Mouse (Mus musculus): ENCODE results near the gene Slc38a7. TPM values are rescaled to one million over a fixed set of nuclear protein-coding genes. Genes with fewer than 3 reads are reported as not detected.
"Not testable (repeated sequence)": the region's sequence is repeated elsewhere in the genome, so short reads cannot be mapped to it uniquely, and the experiment has no call there.

Slc38a7 gene
- polyA plus RNA-seq, 1 experiment from 2014 or later = 14.7 TPM

DNA sequence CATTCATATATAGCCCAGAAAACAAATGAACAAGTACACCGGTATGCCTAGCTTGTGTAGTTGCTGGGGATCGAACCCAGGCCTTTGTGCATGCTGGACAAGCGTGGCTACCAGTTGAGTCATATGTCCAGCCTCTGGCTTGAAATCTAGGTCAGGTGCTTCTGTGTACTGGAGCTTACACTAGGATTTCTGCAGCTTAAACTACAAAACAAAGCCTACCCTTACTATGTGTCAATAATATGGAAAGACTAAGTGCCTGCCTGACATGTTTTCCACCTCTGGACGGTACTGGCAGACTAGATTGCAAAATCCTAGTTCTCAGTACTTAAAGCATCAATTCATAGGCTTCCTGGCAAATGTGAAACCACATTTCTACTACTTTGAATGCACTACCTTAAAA lies 26.5 kb upstream of the Slc38a7 start:
- DNase-seq (ENCODE audit: low spot score) = no peak
- WGBS = 95% methylated on average over 4 of the region's 4 CpGs
- Histone ChIP-seq H3K36me3 (peaks cover 40% of the 10 kb centered on the region), H3K27ac (no peak overlapping the region), H3K4me3 (no peak overlapping the region), H3K4me1 (no peaks in the 10 kb centered on the region), H3K27me3 (ENCODE audit: low read depth, poor library complexity, severe bottlenecking) (no peaks in the 10 kb centered on the region), H3K9me3 (replicated peaks) (no peaks in the 10 kb centered on the region)

DNA sequence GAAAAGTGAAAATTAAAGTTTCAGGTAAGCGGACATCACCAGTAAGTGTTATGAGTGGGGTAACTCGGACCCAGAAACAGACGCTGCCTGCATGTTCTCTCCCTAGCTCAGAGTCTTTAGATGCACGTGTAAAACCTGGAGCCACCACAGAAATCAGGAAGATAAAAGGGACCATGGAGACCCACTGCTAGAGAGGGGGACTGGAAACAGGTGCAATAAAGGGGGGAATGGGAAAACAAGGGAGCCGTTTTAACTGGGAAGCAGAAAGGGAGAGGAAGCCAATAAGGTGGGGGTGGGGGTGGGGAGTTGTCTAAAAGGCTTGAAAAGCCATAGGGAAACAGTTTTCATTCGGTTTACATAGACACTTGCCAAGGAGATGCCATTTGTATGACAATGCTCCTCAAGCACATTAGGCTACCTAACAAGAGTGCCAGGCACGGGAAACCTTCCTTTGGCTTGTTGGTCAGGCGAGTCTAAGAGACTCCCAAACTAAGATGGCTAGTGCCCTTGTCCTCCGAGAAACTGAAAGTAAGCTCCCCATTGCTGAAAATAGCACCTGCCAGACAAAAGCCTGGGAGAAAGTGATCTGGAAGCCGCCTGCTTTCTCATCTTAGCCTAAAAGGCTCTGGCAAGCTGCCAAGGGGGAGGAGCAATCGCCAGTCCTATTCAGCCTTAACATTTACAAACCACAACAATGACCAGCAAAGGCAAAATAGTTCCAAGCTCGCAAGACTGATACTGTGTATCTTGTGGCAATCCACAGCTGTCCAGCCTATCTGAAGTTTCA lies 25.0 kb upstream of the Slc38a7 start:
- H3K27me3 ChIP-seq (ENCODE audit: low read depth, poor library complexity, severe bottlenecking) = no peaks in the 10 kb centered on the region
- no peak overlapping the region for H3K4me3 ChIP-seq
- no peak for DNase-seq (ENCODE audit: low spot score)
- H3K4me1 ChIP-seq = no peaks in the 10 kb centered on the region
- H3K9me3 ChIP-seq (replicated peaks) = no peaks in the 10 kb centered on the region
- no peak overlapping the region for H3K27ac ChIP-seq
- WGBS = 71% methylated on average over 12 of the region's 12 CpGs
- peaks cover 55% of the 10 kb centered on the region for H3K36me3 ChIP-seq

DNA sequence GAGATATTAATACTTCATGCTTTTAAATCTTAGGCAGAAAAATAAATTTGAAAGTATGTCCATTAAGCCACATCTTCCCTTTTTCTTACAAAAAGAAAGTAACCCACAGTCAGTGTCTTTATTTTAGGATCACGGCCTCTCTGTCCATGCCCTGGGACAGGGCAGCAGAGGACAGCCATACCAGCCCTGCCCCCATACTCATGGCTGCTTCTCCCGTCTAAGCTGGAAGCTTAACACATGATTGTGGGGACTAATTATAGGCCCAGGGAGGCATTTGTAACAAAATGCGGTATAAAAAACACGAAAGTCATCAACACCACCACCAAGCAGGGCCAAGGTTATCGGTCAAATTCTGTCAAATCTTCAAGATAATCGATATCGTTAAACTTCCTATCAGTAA lies 21.9 kb upstream of the Slc38a7 start:
- no peaks in the 10 kb centered on the region for H3K27me3 ChIP-seq (ENCODE audit: low read depth, poor library complexity, severe bottlenecking)
- H3K9me3 ChIP-seq (replicated peaks) = no peaks in the 10 kb centered on the region
- no peak for DNase-seq (ENCODE audit: low spot score)
- H3K4me3 ChIP-seq = no peak overlapping the region
- H3K4me1 ChIP-seq = no peaks in the 10 kb centered on the region
- WGBS = 95% methylated on average over 7 of the region's 7 CpGs
- no peak overlapping the region for H3K27ac ChIP-seq
- peaks cover 82% of the 10 kb centered on the region for H3K36me3 ChIP-seq

DNA sequence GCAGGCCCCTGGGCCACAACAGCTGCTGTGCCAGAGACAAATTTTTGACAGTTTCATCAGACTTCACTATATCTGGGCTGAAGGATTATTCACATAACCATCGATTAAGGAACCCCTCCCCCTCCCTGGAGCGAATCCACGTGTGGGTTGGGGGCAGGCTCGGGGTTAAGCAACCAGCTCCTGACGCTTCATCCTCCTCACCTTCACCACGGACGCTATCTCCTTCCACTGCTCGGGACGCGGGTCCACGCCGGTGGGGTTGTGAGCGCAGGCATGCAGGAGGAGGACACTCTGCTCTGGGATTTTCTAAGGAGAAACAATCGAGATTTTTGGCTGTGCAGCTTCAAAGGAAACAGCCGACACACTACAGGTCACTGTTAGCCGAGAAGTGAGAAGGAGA lies 18.4 kb upstream of the Slc38a7 start:
- Histone ChIP-seq H3K36me3 (peaks cover 100% of the 10 kb centered on the region), H3K4me3 (no peak overlapping the region), H3K27ac (no peak overlapping the region), H3K4me1 (no peaks in the 10 kb centered on the region), H3K9me3 (replicated peaks) (no peaks in the 10 kb centered on the region), H3K27me3 (ENCODE audit: low read depth, poor library complexity, severe bottlenecking) (no peaks in the 10 kb centered on the region)
- DNase-seq (ENCODE audit: low spot score) = no peak
- 94% methylated on average over 16 of the region's 16 CpGs for WGBS

DNA sequence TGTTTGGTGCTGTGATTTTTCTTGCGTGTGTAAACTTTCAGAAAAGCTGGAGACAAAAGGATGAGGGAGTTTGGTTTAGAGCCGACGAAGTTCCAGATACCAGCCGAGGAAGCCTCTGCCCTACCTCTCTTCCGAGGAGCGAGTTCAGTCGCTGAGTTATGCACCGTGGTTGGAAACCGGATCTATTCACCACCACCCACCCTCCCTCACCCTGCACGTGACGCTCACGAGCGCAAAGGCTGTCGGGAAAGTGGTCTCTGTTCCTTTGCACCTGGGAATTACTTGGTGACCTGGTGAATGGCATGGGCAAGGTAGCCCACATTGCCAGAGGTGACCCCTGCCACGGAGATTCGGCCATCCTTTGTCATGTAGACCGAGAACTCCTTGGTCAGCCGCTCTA lies 11.5 kb upstream of the Slc38a7 start:
- not testable (repeated sequence) for H3K4me1 ChIP-seq; H3K27me3 ChIP-seq (ENCODE audit: low read depth, poor library complexity, severe bottlenecking); H3K9me3 ChIP-seq (replicated peaks); H3K27ac ChIP-seq; DNase-seq (ENCODE audit: low spot score); H3K4me3 ChIP-seq
- 96% methylated on average over 18 of the region's 18 CpGs for whole genome bisulfite sequencing
- peaks cover 68% of the 10 kb centered on the region for H3K36me3 ChIP-seq

DNA sequence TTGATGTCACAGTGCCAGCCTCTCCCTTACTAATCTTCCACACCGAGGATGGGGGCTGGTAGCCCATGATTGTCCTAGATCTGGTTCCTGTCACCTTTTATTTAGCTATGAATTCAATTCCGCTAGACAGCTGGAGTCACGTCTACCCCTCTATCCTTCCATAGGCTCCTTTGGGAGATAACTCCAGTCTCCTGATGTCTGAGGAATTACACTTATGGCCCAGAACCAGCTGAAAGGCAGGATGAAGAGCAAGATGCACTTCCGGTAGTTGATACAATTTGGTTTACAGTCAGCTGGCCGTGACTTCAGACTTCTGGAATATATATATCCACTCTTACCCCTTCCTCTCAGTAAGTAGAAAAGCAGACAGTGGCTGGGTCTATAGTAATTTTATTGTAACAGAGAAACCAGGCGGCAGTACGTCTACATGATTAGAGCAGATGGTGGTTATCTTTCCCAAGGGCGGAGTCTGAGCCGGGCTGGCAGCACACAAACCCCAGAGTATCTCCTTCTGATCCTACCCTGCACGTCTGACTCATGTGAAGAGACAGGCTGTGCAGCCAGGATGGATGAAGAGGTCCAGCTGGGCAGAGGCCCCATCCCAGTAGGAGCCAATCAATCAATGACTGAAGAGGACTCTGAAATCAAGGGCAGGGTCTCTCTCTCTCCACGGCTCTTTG lies 10.6 kb upstream of the Slc38a7 start:
- H3K36me3 ChIP-seq = peaks cover 58% of the 10 kb centered on the region
- not testable (repeated sequence) for H3K4me1 ChIP-seq; H3K27ac ChIP-seq; H3K27me3 ChIP-seq (ENCODE audit: low read depth, poor library complexity, severe bottlenecking); DNase-seq (ENCODE audit: low spot score); H3K4me3 ChIP-seq; H3K9me3 ChIP-seq (replicated peaks)
- WGBS = 83% methylated on average over 11 of the region's 11 CpGs

DNA sequence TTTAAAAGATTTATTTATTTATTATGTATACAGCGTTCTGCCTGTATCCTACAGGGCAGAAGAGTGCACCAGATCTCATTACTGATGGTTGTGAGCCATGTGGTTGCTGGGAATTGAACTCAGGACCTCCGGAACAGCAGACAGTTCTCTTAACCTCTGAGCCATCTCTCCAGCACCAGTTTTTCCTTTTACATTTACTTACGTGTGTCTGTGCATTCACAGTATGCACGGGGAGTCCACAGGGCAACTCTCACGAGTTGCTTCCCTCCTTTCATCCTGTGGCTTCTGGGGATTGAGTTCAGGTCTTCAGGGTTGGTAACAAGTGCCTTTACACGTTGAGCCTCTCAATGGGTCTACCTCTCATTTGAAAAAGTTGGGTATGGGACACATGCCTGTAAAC lies 835 bp upstream of the Slc38a7 start:
- H3K9me3 ChIP-seq (replicated peaks) = no peaks in the 10 kb centered on the region
- no peaks in the 10 kb centered on the region for H3K36me3 ChIP-seq
- H3K4me3 ChIP-seq = no peak overlapping the region
- WGBS = 88% methylated on average over 6 of the region's 6 CpGs
- H3K27ac ChIP-seq = no peak overlapping the region
- peaks cover 14% of the 10 kb centered on the region for H3K4me1 ChIP-seq
- no peak for DNase-seq (ENCODE audit: low spot score)
- H3K27me3 ChIP-seq (ENCODE audit: low read depth, poor library complexity, severe bottlenecking) = no peaks in the 10 kb centered on the region

DNA sequence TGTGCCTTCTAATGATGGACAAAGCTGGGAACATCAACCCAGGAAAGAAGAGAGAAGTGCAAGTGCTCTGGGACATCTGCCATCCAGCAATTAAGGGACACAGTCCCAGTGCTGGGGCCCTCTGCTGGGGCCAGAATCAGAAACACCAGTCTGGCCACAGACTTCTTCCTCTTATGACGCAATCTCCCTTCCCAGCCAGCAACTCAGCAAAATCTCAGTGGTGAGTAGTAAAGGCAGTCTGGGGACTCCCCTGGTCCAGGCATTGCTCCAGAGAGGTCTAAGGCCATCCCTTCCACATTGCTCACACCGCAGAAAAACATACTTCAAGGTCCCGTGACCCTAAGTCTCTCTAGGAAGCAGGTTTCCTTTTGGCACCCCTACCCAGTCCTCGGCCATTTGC lies 1.0 kb downstream of the Slc38a7 start:
- no peak for DNase-seq (ENCODE audit: low spot score)
- WGBS = 78% methylated on average over 4 of the region's 4 CpGs
- Histone ChIP-seq H3K27me3 (ENCODE audit: low read depth, poor library complexity, severe bottlenecking) (no peaks in the 10 kb centered on the region), H3K4me3 (peak overlapping the region; percentile 77), H3K36me3 (peaks cover 11% of the 10 kb centered on the region), H3K9me3 (replicated peaks) (no peaks in the 10 kb centered on the region), H3K4me1 (peaks cover 14% of the 10 kb centered on the region), H3K27ac (no peak overlapping the region)

DNA sequence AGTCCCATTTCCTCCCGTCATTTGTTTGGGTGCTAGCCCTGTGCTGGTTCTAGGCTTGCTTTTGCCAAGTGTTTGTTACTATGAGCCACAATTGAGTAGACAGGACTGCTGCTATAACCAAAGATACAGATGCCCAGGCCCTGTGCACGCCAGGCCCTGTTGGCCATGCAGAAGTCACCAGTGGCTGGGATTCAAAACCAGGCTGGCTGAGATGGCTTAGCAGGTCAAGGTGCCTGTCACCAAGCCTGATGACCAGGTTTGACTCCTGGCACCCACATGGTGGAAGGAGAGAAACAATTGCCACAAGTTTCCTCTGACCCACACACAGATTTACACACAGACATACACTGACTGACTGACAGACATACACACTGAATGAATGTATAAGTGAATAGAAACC lies 3.0 kb downstream of the Slc38a7 start:
- WGBS = 89% methylated on average over 2 of the region's 2 CpGs
- Histone ChIP-seq H3K27me3 (ENCODE audit: low read depth, poor library complexity, severe bottlenecking) (no peaks in the 10 kb centered on the region), H3K36me3 (peaks cover 25% of the 10 kb centered on the region), H3K4me3 (no peak overlapping the region), H3K9me3 (replicated peaks) (no peaks in the 10 kb centered on the region), H3K4me1 (peaks cover 14% of the 10 kb centered on the region), H3K27ac (no peak overlapping the region)
- no peak for DNase-seq (ENCODE audit: low spot score)

DNA sequence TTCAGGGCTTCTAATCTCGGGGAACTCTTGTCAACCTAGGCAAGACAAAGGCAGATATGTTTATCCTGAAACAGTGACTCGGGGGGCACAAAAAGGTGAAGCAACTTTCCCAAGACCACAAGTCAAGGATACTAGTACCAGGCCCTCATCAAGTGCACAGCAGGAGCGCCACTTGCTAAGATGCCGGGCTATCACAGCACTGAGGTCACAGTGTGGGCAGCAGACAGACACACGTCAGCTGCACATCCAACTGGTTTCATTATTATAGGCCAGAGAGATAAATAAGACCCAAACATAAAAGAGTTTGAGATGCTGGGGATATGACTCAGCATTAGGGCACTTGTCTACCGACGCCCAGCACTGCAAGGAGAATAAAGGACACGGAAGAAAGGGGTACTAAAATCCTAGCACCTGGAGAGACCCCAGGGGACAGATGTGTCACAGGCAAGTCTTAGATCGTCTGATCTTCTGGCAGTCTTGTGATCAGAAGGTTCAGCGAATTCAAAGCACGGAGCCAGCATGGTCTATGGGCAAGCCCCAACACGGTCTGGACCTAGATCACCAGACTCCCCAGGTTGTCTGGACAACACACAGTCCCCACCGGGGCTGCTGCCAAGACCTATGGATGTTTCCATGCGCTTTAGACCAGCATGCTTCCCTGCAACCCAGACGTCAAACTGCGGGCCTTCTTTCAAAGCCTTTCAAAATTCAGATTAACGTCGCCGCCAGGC lies 4.4 kb downstream of the Slc38a7 start:
- Histone ChIP-seq H3K4me1 (peaks cover 14% of the 10 kb centered on the region), H3K27me3 (ENCODE audit: low read depth, poor library complexity, severe bottlenecking) (no peaks in the 10 kb centered on the region), H3K4me3 (no peak overlapping the region), H3K9me3 (replicated peaks) (no peaks in the 10 kb centered on the region), H3K36me3 (peaks cover 39% of the 10 kb centered on the region), H3K27ac (no peak overlapping the region)
- WGBS = 89% methylated on average over 19 of the region's 19 CpGs
- DNase-seq (ENCODE audit: low spot score) = no peak

DNA sequence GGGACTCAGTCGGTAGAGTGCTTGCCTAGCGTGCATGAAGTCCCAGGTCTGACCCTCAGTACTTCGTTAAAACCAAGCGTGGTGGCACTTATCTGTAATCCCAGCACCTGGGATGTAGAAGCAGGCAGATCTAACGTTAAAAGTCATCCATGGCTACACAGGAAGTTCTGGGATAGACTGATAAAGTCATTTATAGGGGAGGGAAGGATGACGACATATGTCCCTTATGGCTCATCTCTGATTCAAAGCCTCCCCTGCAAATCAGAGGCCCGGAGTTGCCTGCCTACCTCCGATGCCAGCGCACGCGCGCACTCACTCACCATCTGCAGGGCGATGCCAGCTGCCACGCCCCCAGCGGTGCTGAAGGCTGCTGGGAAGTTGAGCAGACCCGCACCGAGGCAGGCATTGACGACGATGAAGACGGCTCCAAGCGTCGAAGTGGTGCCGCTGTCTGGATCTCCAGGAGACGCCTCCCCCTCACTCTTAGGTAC lies 5.2 kb downstream of the Slc38a7 start:
- Histone ChIP-seq H3K4me1 (peaks cover 11% of the 10 kb centered on the region), H3K36me3 (peaks cover 47% of the 10 kb centered on the region), H3K4me3 (no peak overlapping the region), H3K9me3 (replicated peaks) (no peaks in the 10 kb centered on the region), H3K27me3 (ENCODE audit: low read depth, poor library complexity, severe bottlenecking) (no peaks in the 10 kb centered on the region), H3K27ac (no peak overlapping the region)
- 83% methylated on average over 24 of the region's 24 CpGs for WGBS
- no peak for DNase-seq (ENCODE audit: low spot score)

DNA sequence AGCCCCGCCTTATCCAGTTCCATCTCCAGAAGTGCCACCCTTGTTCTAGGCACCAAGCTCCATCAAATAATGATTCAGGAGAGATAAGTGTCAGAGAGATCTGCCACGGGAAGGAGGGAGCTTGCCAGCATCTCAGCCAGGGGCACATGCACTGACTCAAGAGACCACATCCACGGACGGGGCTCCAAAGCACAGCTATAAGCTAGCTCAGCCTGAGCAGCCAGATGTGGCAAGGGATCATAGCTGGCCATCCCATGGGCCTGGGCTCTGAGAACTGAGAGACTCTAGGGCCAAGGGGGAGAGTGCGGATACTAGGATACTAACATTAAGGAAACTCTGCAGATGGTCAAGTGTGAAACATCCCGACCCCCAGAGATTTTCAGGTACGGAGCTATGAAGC lies 8.3 kb downstream of the Slc38a7 start:
- Histone ChIP-seq H3K9me3 (replicated peaks) (no peaks in the 10 kb centered on the region), H3K4me3 (no peak overlapping the region), H3K27ac (no peak overlapping the region), H3K36me3 (peaks cover 75% of the 10 kb centered on the region), H3K27me3 (ENCODE audit: low read depth, poor library complexity, severe bottlenecking) (no peaks in the 10 kb centered on the region), H3K4me1 (no peaks in the 10 kb centered on the region)
- DNase-seq (ENCODE audit: low spot score) = no peak
- 89% methylated on average over 7 of the region's 7 CpGs for WGBS

DNA sequence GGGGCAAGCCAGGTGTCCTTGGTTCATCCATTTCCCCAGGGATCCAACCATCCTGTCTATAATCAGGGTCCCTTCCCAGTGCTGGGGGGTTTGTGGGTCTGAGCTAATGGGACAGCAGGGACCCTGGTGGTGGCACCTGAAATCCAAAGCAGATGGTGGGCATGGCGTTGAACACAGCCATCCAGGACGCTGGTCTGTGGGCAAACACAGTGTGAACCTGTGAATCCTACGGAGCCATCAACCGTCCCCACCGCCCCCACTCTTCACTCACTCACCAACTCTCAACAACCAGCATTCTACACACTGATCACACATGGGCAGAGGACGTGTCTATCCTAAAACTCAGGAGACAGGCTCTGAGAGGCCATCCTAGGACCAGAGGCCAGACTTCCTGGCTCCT lies 9.4 kb downstream of the Slc38a7 start:
- no peaks in the 10 kb centered on the region for H3K9me3 ChIP-seq (replicated peaks)
- no peak for DNase-seq (ENCODE audit: low spot score)
- no peaks in the 10 kb centered on the region for H3K27me3 ChIP-seq (ENCODE audit: low read depth, poor library complexity, severe bottlenecking)

More for the DNA sequence above, 9.4 kb downstream of the Slc38a7 start:
- H3K4me3 ChIP-seq = no peak overlapping the region
- H3K4me1 ChIP-seq = no peaks in the 10 kb centered on the region
- H3K36me3 ChIP-seq = peaks cover 79% of the 10 kb centered on the region
- 96% methylated on average over 6 of the region's 6 CpGs for WGBS
- no peak overlapping the region for H3K27ac ChIP-seq

Data from limb, embryonic 10.5 days (tissue).